Mouse (Mus musculus) ZHBTc4 (cell line): ENCODE results near the gene Trim56.

Experiments used
- DNase-seq: peaks from one replicate; pipeline ENCODE4 v3.0.0-alpha.2; 2011; ENCODE audit warnings: low read depth, low spot score

Trim56 gene

GRCm38 (mm10) chr5:137109941-137110593 is 5.9 kb downstream of the Trim56 start:
- no peak for DNase-seq

GRCm38 (mm10) chr5:137108111-137108510 is 7.9 kb downstream of the Trim56 start:
- DNase-seq: no peak

GRCm38 (mm10) chr5:137107670-137108069 is 8.3 kb downstream of the Trim56 start:
- DNase-seq: no peak

- peak; percentile 91 for DNase-seq
Measured at GRCm38 (mm10) chr5:137107024-137107423, 9.0 kb downstream of the Trim56 start.

- no peak for DNase-seq
Measured at GRCm38 (mm10) chr5:137106434-137106833, 9.6 kb downstream of the Trim56 start.

GRCm38 (mm10) chr5:137103969-137104368 is 12.0 kb downstream of the Trim56 start:
- peak; percentile 72 for DNase-seq

- peak; percentile 49 for DNase-seq
Measured at GRCm38 (mm10) chr5:137102575-137103522, 13.2 kb downstream of the Trim56 start.

GRCm38 (mm10) chr5:137102078-137102477 is 13.9 kb downstream of the Trim56 start:
- DNase-seq: no peak

- DNase-seq: no peak
Measured at GRCm38 (mm10) chr5:137100660-137101059, 15.3 kb downstream of the Trim56 start.

- no peak for DNase-seq
Measured at GRCm38 (mm10) chr5:137098418-137098817, 17.6 kb downstream of the Trim56 start.

GRCm38 (mm10) chr5:137096037-137096436 is 20.0 kb downstream of the Trim56 start:
- no peak for DNase-seq

GRCm38 (mm10) chr5:137095135-137095534 is 20.9 kb downstream of the Trim56 start:
- no peak for DNase-seq

GRCm38 (mm10) chr5:137093720-137094119 is 22.3 kb downstream of the Trim56 start:
- DNase-seq: no peak

- no peak for DNase-seq
Measured at GRCm38 (mm10) chr5:137091560-137091959, 24.4 kb downstream of the Trim56 start.

- no peak for DNase-seq
Measured at GRCm38 (mm10) chr5:137090870-137091269, 25.1 kb downstream of the Trim56 start.

GRCm38 (mm10) chr5:137087410-137087809 is 28.6 kb downstream of the Trim56 start:
- no peak for DNase-seq

GRCm38 (mm10) chr5:137085731-137086130 is 30.3 kb downstream of the Trim56 start:
- DNase-seq: peak; percentile 52

- DNase-seq: peak; percentile 19
Measured at GRCm38 (mm10) chr5:137085021-137085420, 31.0 kb downstream of the Trim56 start.

GRCm38 (mm10) chr5:137083051-137083450 is 33.0 kb downstream of the Trim56 start:
- no peak for DNase-seq

GRCm38 (mm10) chr5:137079849-137080248 is 36.2 kb downstream of the Trim56 start:
- DNase-seq: peak; percentile 42

- DNase-seq: no peak
Measured at GRCm38 (mm10) chr5:137078616-137079015, 37.4 kb downstream of the Trim56 start.

- no peak for DNase-seq
Measured at GRCm38 (mm10) chr5:137078041-137078440, 38.0 kb downstream of the Trim56 start.

- no peak for DNase-seq
Measured at GRCm38 (mm10) chr5:137077187-137077586, 38.8 kb downstream of the Trim56 start.
